Mouse (Mus musculus): ENCODE data around the gene Madd. TPM values are rescaled to one million over a fixed set of nuclear protein-coding genes. Genes with fewer than 3 reads are reported as not detected.

The Madd gene
- 39.1 and 41.2 TPM in 2 replicates for polyA plus RNA-seq (2016; fragmentation: Nextera tagmentation; extraction: Ambion mirVana)

GRCm38 (mm10) chr2:91183711-91184405 is at the start of gene Madd:
Gene Madd, minus strand, starts transcription at chr2:91183837.
- H3K4me1 ChIP-seq = peaks cover 30% of the 10 kb centered on the region
- H3K27me3 ChIP-seq = no peaks in the 10 kb centered on the region
- no peak for ATAC-seq (ENCODE audit: low FRiP score)

GRCm38 (mm10) chr2:91229735-91230134 is 46.1 kb upstream of the Madd start:
- Histone ChIP-seq H3K27me3 (no peaks in the 10 kb centered on the region), H3K27ac (no peak overlapping the region), H3K9me3 (no peaks in the 10 kb centered on the region), H3K9ac (no peak overlapping the region), H3K36me3 (replicated peaks) (0 out of 2 replicates have a peak, but pooled peaks cover 4% of the 10 kb centered on the region), H3K4me2 (no peak overlapping the region), H3K4me3 (replicated peaks) (no peak overlapping the region), H3K4me1 (no peaks in the 10 kb centered on the region)
- 80% methylated on average over 2 of the region's 2 CpGs for WGBS
- no peak for ATAC-seq (ENCODE audit: low FRiP score)

More at GRCm38 (mm10) chr2:91183711-91184405, at the start of gene Madd:
- Histone ChIP-seq H3K4me3 (replicated peaks) (peak within 1 kb of the TSS; percentile 83), H3K9me3 (no peaks in the 10 kb centered on the region), H3K36me3 (replicated peaks) (no peaks in the 10 kb centered on the region; the same call in 1 of the 2 replicates), H3K27ac (peak within 1 kb of the TSS; percentile 89), H3K9ac (peak within 1 kb of the TSS; percentile 67), H3K4me2 (peak within 1 kb of the TSS; percentile 85)
- WGBS = 69% methylated on average over 15 of the region's 15 CpGs

GRCm38 (mm10) chr2:91223614-91224013 is 40.0 kb upstream of the Madd start:
- Histone ChIP-seq H3K36me3 (replicated peaks) (no peaks in the 10 kb centered on the region), H3K4me2 (no peak overlapping the region), H3K9me3 (no peaks in the 10 kb centered on the region), H3K27ac (no peak overlapping the region), H3K4me1 (no peaks in the 10 kb centered on the region), H3K27me3 (no peaks in the 10 kb centered on the region), H3K4me3 (replicated peaks) (no peak overlapping the region), H3K9ac (no peak overlapping the region)
- no peak for ATAC-seq (ENCODE audit: low FRiP score)
- 79% methylated on average over 2 of the region's 2 CpGs for WGBS

GRCm38 (mm10) chr2:91220501-91220900 is 36.9 kb upstream of the Madd start:
- peaks cover 12% of the 10 kb centered on the region for H3K36me3 ChIP-seq (replicated peaks)
- ATAC-seq (ENCODE audit: low FRiP score) = no peak
- H3K4me1 ChIP-seq = no peaks in the 10 kb centered on the region
- no peak overlapping the region for H3K9ac ChIP-seq
- H3K27ac ChIP-seq = no peak overlapping the region
- H3K9me3 ChIP-seq = no peaks in the 10 kb centered on the region
- H3K4me2 ChIP-seq = no peak overlapping the region
- 91% methylated on average over 3 of the region's 3 CpGs for WGBS
- no peak overlapping the region for H3K4me3 ChIP-seq (replicated peaks)
- H3K27me3 ChIP-seq = no peaks in the 10 kb centered on the region

- Histone ChIP-seq H3K9ac (no peak overlapping the region), H3K27me3 (no peaks in the 10 kb centered on the region), H3K36me3 (replicated peaks) (peaks cover 42% of the 10 kb centered on the region), H3K4me2 (no peak overlapping the region), H3K4me3 (replicated peaks) (no peak overlapping the region), H3K27ac (no peak overlapping the region), H3K9me3 (no peaks in the 10 kb centered on the region), H3K4me1 (no peaks in the 10 kb centered on the region)
- ATAC-seq (ENCODE audit: low FRiP score) = no peak
- 71% methylated on average over 4 of the region's 4 CpGs for WGBS
These were observed 33.4 kb upstream of the Madd start for GRCm38 (mm10) chr2:91217032-91217431.

- H3K27ac ChIP-seq = no peak overlapping the region
- H3K27me3 ChIP-seq = no peaks in the 10 kb centered on the region
- no peak overlapping the region for H3K4me3 ChIP-seq (replicated peaks)
- H3K36me3 ChIP-seq (replicated peaks) = peaks cover 76% of the 10 kb centered on the region
- H3K9ac ChIP-seq = no peak overlapping the region
- ATAC-seq (ENCODE audit: low FRiP score) = no peak
- H3K4me1 ChIP-seq = no peaks in the 10 kb centered on the region
- H3K4me2 ChIP-seq = no peak overlapping the region
- H3K9me3 ChIP-seq = no peaks in the 10 kb centered on the region
These were observed 29.7 kb upstream of the Madd start for GRCm38 (mm10) chr2:91213311-91213710.

GRCm38 (mm10) chr2:91206254-91206775 is 22.7 kb upstream of the Madd start:
- Histone ChIP-seq H3K9me3 (no peaks in the 10 kb centered on the region), H3K4me1 (peaks cover 20% of the 10 kb centered on the region), H3K4me2 (no peak overlapping the region), H3K4me3 (replicated peaks) (no peak overlapping the region), H3K27me3 (no peaks in the 10 kb centered on the region), H3K27ac (no peak overlapping the region), H3K9ac (no peak overlapping the region), H3K36me3 (replicated peaks) (peaks cover 57% of the 10 kb centered on the region)
- WGBS = 92% methylated on average over 9 of the region's 9 CpGs
- no peak for ATAC-seq (ENCODE audit: low FRiP score)

- no peaks in the 10 kb centered on the region for H3K27me3 ChIP-seq
- H3K4me3 ChIP-seq (replicated peaks) = peak overlapping the region; percentile 58
- peaks cover 20% of the 10 kb centered on the region for H3K4me1 ChIP-seq
- H3K27ac ChIP-seq = peak overlapping the region; percentile 93
- ATAC-seq (ENCODE audit: low FRiP score) = no peak; the same call in 1 of the 2 replicates
- 14% methylated on average over 20 of the region's 20 CpGs for WGBS
- H3K9ac ChIP-seq = peak overlapping the region; percentile 71
- H3K9me3 ChIP-seq = no peaks in the 10 kb centered on the region
- peaks cover 28% of the 10 kb centered on the region for H3K36me3 ChIP-seq (replicated peaks)
- H3K4me2 ChIP-seq = peak overlapping the region; percentile 69
These were observed 19.5 kb upstream of the Madd start for GRCm38 (mm10) chr2:91202972-91203656.

GRCm38 (mm10) chr2:91202222-91202971 is 18.8 kb upstream of the Madd start, which contains the start of the genes Nr1h3 and Acp2:
Gene Nr1h3, minus strand, starts transcription at chr2:91202834.
Gene Acp2, plus strand, starts transcription at chr2:91202885.
- Histone ChIP-seq H3K4me1 (peaks cover 20% of the 10 kb centered on the region), H3K9me3 (no peaks in the 10 kb centered on the region), H3K27me3 (no peaks in the 10 kb centered on the region), H3K4me2 (peak within 1 kb of the TSS; percentile 69), H3K36me3 (replicated peaks) (peaks cover 21% of the 10 kb centered on the region), H3K9ac (peak within 1 kb of the TSS; percentile 71), H3K4me3 (replicated peaks) (peak within 1 kb of the TSS; percentile 58), H3K27ac (peak within 1 kb of the TSS; percentile 93)
- ATAC-seq (ENCODE audit: low FRiP score) = peak; percentile 98
- 4% methylated on average over 28 of the region's 28 CpGs for WGBS

GRCm38 (mm10) chr2:91198888-91199287 is 15.3 kb upstream of the Madd start:
- Histone ChIP-seq H3K4me2 (no peak overlapping the region), H3K27ac (no peak overlapping the region), H3K9ac (no peak overlapping the region), H3K4me1 (peaks cover 30% of the 10 kb centered on the region), H3K4me3 (replicated peaks) (no peak overlapping the region), H3K27me3 (peaks cover 10% of the 10 kb centered on the region; the same call in 1 of the 2 replicates), H3K9me3 (no peaks in the 10 kb centered on the region), H3K36me3 (replicated peaks) (no peaks in the 10 kb centered on the region)
- ATAC-seq (ENCODE audit: low FRiP score) = no peak
- WGBS = 93% methylated on average over 3 of the region's 3 CpGs

GRCm38 (mm10) chr2:91196577-91197001 is 13.0 kb upstream of the Madd start:
- 83% methylated on average over 3 of the region's 3 CpGs for WGBS
- H3K4me1 ChIP-seq = peaks cover 16% of the 10 kb centered on the region
- no peak overlapping the region for H3K27ac ChIP-seq
- no peak overlapping the region for H3K4me3 ChIP-seq (replicated peaks)
- no peaks in the 10 kb centered on the region for H3K9me3 ChIP-seq
- peaks cover 14% of the 10 kb centered on the region for H3K27me3 ChIP-seq
- H3K4me2 ChIP-seq = no peak overlapping the region
- ATAC-seq (ENCODE audit: low FRiP score) = no peak
- H3K36me3 ChIP-seq (replicated peaks) = no peaks in the 10 kb centered on the region
- H3K9ac ChIP-seq = no peak overlapping the region
